Mouse (Mus musculus) testis, adult 2 months (tissue): ENCODE measurements around the gene Noc2l.

Source experiments
- CTCF ChIP-seq: fragments of 200-500 bp; IDR thresholded peaks from 2 replicates; pipeline ENCODE4 v1.5.1; 2012; ENCODE audit warnings: low read depth, mild to moderate bottlenecking, inconsistent platforms, low read length, moderate library complexity; ENCODE audit not compliant: control insufficient read depth, insufficient read depth, insufficient replicate concordance
- POLR2A ChIP-seq: fragments of 200-500 bp; IDR thresholded peaks from 2 replicates; pipeline ENCODE4 v1.6.1; 2012; ENCODE audit warnings: low read depth, mild to moderate bottlenecking, inconsistent platforms, low read length, moderate library complexity; ENCODE audit not compliant: control insufficient read depth

- no peak for TF ChIP-seq POLR2A
- no peak for TF ChIP-seq CTCF
Observed at GRCm38 (mm10) chr4:156202462-156202893, 33.3 kb upstream of the Noc2l start.
